Mouse (Mus musculus) MEL (cell line): ENCODE measurements around the gene Tmem255a.

Experiments
- CHD1 ChIP-seq: IDR thresholded peaks from 2 replicates; pipeline ENCODE4 v1.6.1; 2012; ENCODE audit warnings: low read depth, mild to moderate bottlenecking, inconsistent platforms, low read length, improper control_type of control experiment
- CTCF ChIP-seq, 3 experiments: IDR thresholded peaks in 2 of 3; conservative IDR thresholded peaks in 1 of 3; 2 replicates each; pipeline ENCODE4 v1.5.1; 2011 to 2012; ENCODE audit warnings: low read length in 3 of 3, low read depth in 2 of 3, mild to moderate bottlenecking in 2 of 3, improper control_type of control experiment in 1 of 3, inconsistent platforms in 1 of 3, mixed read lengths in 1 of 3, moderate library complexity in 1 of 3; ENCODE audit not compliant: control insufficient read depth in 1 of 3, insufficient read depth in 1 of 3, poor library complexity in 1 of 3, severe bottlenecking in 1 of 3
- ELF1 ChIP-seq: IDR thresholded peaks from 2 replicates; pipeline ENCODE4 v1.6.1; 2014; ENCODE audit warnings: low read depth, mild to moderate bottlenecking, inconsistent platforms, low read length, improper control_type of control experiment, moderate library complexity
- EP300 ChIP-seq, 2 experiments: IDR thresholded peaks; 2 replicates each; pipeline ENCODE4 v1.6.1; 2011; ENCODE audit warnings: improper control_type of control experiment in 2 of 2, low read length in 2 of 2, low read depth in 1 of 2, mild to moderate bottlenecking in 1 of 2
- ETS1 ChIP-seq: IDR thresholded peaks from 2 replicates; pipeline ENCODE4 v1.6.1; 2012; ENCODE audit warnings: low read depth, mild to moderate bottlenecking, inconsistent platforms, low read length, improper control_type of control experiment, moderate library complexity
- GABPA ChIP-seq: IDR thresholded peaks from 2 replicates; pipeline ENCODE4 v1.6.1; 2012; ENCODE audit warnings: low read depth, mild to moderate bottlenecking, inconsistent platforms, low read length, improper control_type of control experiment, moderate library complexity
- HCFC1 ChIP-seq: IDR thresholded peaks from 2 replicates; pipeline ENCODE4 v1.6.1; 2012; ENCODE audit warnings: low read depth, mild to moderate bottlenecking, inconsistent platforms, low read length, improper control_type of control experiment, moderate library complexity
- MAFK ChIP-seq: IDR thresholded peaks from 2 replicates; pipeline ENCODE4 v1.6.1; 2011; ENCODE audit warnings: low read depth, mild to moderate bottlenecking, low read length, improper control_type of control experiment, borderline replicate concordance
- MEF2A ChIP-seq: IDR thresholded peaks from 2 replicates; pipeline ENCODE4 v1.6.1; 2014; ENCODE audit warnings: low read depth, mild to moderate bottlenecking, inconsistent platforms, low read length, improper control_type of control experiment; ENCODE audit not compliant: poor library complexity, insufficient replicate concordance, severe bottlenecking; ENCODE audit errors: extremely low read depth
- NRF1 ChIP-seq: IDR thresholded peaks from 2 replicates; pipeline ENCODE4 v1.6.1; 2014; ENCODE audit warnings: low read depth, mild to moderate bottlenecking, inconsistent platforms, low read length, improper control_type of control experiment, moderate library complexity; ENCODE audit not compliant: poor library complexity, insufficient read depth, severe bottlenecking
- POLR2A ChIP-seq, 2 experiments: IDR thresholded peaks; 2 replicates each; pipeline ENCODE4 v1.6.1; 2011 to 2012; ENCODE audit warnings: low read length in 2 of 2, mild to moderate bottlenecking in 2 of 2, control low read depth in 1 of 2, improper control_type of control experiment in 1 of 2, low read depth in 1 of 2, moderate library complexity in 1 of 2; ENCODE audit not compliant: control insufficient read depth in 1 of 2, insufficient read depth in 1 of 2, poor library complexity in 1 of 2
- ZNF384 ChIP-seq: IDR thresholded peaks from 2 replicates; pipeline ENCODE4 v1.6.1; 2012; ENCODE audit warnings: low read depth, mild to moderate bottlenecking, inconsistent platforms, low read length, improper control_type of control experiment

DNA sequence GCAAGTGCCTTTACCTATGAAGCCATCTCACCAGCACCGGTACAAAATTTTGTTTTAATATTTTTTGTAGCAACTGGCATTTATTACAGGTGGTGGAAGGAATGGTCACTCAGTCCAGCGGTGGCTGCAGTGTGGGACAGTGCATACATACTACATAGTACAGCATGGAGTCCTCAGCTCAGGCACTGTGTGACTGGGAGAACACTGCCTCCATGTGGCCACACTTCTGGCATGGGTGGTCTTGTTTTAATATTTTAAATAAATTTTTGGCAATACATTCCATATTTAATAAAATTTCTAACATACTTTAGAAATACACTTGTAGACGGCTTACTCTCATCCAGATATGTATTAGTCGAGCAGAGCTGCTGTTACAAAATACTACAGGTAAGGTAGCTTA, 85.6 kb downstream of the Tmem255a start:
- no peak for TF ChIP-seq CTCF (IDR thresholded peaks at IDR 0.05 in 2 of 3, conservative IDR thresholded peaks at IDR 0.05 in 1 of 3; ENCODE audit: control insufficient read depth in 1 of 3, insufficient read depth in 1 of 3, low read depth in 2 of 3, low read length in 3 of 3, poor library complexity in 1 of 3, severe bottlenecking in 1 of 3)
- no peak for TF ChIP-seq ETS1
- no peak for TF ChIP-seq ZNF384
- no peak for TF ChIP-seq ELF1
- TF ChIP-seq POLR2A (IDR thresholded peaks at IDR 0.05; ENCODE audit: control insufficient read depth in 1 of 2, insufficient read depth in 1 of 2, low read depth in 1 of 2, low read length in 2 of 2, poor library complexity in 1 of 2) = no peak
- no peak for TF ChIP-seq MEF2A
- TF ChIP-seq EP300 (IDR thresholded peaks at IDR 0.05; ENCODE audit: low read depth in 1 of 2, low read length in 2 of 2) = no peak
- no peak for TF ChIP-seq HCFC1
- no peak for TF ChIP-seq GABPA
- no peak for TF ChIP-seq CHD1
- no peak for TF ChIP-seq MAFK
- no peak for TF ChIP-seq NRF1
